Mouse (Mus musculus) E14TG2a.4 (cell line): Measurements from ENCODE around the gene C1rb.
"Not testable (repeated sequence)": the region's sequence is repeated elsewhere in the genome, so short reads cannot be mapped to it uniquely, and the experiment has no call there.

Experiments used
- CTCF ChIP-seq: conservative IDR thresholded peaks from 2 replicates; pipeline ENCODE4 v1.5.1; 2014; ENCODE audit warnings: low read length
- POU5F1 ChIP-seq: IDR thresholded peaks from 2 replicates; pipeline ENCODE4 v1.6.1; 2014; ENCODE audit warnings: low read length, borderline replicate concordance

DNA sequence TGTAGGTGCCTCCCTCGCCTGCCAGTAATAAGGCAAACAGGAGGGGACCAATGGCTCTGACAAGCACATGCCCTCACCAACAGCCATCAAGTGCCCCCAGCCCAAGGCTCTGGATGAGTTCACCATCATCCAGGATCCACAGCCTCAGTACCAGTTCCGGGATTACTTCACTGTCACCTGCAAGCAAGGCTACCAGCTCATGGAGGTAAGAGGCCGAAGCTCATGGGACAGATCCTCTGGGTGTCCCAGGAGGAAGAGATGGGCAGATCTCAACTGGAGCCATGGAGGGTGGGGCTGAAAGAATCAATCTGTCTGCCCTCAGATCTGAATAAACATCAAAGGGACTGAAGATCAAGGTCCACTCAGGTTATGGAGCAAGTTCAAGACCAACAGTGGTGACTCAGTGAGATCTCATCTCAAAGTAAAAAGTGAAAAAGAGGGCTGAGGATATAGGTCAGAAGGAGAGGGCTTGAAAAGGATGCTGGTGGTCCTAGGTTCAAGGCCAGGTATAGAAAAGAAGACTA lies 5.1 kb downstream of the C1rb start:
- TF ChIP-seq CTCF, POU5F1: not testable (repeated sequence)
